Mouse (Mus musculus) E14TG2a.4 (cell line): ENCODE measurements around the gene 4430402I18Rik.

ENCODE experiments used
- CTCF ChIP-seq: conservative IDR thresholded peaks from 2 replicates; pipeline ENCODE4 v1.5.1; 2014; ENCODE audit warnings: low read length
- POU5F1 ChIP-seq: IDR thresholded peaks from 2 replicates; pipeline ENCODE4 v1.6.1; 2014; ENCODE audit warnings: low read length, borderline replicate concordance

DNA sequence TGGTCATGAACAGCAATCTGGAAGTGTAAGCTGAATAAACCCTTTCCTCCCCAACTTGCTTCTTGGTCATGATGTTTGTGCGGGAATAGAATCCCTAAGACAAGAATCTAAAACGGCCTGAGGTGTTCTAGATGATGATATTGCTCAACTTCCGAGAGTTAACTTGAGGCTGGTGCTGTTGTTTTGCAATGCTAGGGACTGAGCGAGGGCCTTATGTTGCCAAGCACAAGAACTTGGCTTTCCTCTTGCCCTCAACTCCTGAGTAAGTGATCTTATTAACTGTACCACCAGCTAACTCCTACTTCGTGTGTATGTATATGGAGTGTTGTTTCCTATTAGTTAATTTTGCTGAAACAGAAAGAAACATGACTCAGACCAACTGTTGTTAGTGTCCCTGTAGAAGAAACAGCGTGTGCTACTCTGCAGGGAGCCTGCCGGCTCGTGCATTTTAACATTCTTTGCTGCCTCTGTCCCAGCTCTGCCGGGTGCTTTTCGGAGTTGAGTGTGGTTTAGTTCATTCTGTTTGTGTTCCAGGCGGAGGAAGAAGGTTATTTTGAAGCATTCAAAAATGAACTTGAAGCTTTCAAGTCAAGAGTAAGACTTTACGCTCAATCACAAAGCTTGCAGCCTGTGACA lies 43.9 kb upstream of the 4430402I18Rik start:
- TF ChIP-seq CTCF, result no peak
- no peak for TF ChIP-seq POU5F1
